Mouse (Mus musculus) ovary, adult 18-20 months (tissue): ENCODE measurements at regions not wholly inside any gene's neighbourhood (a gene's known extent, or its start where the extent isn't known, plus 50 kb on each side); places are given as distances from the start of the nearest gene placed in this dataset.
A peak's percentile ranks its signal among the peaks of the same experiment; 100 is the strongest.

ENCODE experiments used
- DNase-seq: peaks from one replicate; pipeline ENCODE4 v3.0.0; 2022; ENCODE audit warnings: low spot score, mixed read lengths

GRCm38 (mm10) chr1:80030635-80031034 lies 169.7 kb upstream of the Serpine2 start:
- no peak for DNase-seq

- no peak for DNase-seq
These were observed 169.2 kb upstream of the Serpine2 start for GRCm38 (mm10) chr1:80030224-80030623.

DNA sequence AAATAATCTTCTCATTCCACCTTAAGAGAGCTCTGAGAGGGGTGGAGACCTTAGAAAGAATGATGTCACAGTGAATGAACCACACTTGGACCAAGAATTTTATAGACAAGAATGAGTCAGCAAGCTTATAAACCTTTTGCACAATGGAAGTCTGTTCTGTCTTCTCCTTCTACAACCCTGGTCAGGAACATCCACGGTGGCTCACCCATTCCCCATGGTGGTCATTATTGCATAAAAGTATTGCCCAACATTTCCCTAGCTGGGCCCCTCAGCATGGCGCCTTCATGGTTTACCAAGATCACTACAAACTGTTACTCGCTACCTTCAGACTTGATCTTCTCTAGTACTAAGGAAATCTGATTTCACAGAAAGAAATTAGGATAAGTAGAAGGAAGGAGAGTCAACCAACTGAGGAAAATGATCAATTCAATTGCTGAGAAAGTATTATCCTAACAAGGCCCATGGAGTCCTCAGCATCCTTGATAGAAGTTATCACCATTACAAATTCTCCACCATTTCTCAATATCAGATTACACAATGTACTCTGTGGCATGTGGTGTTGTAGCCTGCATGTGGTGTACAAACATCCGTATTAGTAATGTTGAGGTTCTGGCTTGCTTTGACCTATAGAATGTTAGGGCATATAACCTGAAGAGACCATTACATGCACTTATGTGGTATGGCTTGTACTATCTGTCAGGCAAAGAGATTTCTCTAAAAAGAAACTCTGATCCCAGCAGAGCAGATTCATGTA lies 165.1 kb upstream of the Serpine2 start:
- DNase-seq, result no peak

DNA sequence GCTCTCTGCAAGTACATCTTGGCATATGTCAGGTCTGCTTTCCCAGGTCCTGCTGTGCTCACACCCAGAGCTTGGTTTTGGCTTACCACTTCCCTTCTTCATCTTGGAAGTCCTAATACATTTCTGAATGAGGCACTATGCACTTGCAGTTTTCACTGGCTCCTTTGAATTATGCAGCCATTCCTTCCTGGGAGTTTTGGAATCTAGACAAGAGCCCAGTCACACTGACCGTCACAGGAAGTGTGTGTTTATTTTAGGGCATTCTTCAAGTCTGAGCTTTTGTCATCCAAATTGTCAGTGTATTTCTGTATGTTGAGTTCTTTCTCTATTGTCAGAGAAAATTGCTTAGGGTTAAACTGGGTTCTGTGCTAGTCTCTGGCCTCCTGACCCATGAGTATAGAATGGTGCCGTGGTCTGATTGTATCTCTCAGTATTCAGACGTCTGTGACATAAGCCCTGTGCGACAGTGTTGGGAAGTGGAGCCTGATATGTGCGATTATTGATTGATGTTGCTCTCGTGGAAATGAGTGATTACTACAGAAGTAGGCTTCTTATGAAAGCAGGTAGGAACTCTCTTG lies 162.6 kb upstream of the Serpine2 start:
- DNase-seq, result no peak

DNA sequence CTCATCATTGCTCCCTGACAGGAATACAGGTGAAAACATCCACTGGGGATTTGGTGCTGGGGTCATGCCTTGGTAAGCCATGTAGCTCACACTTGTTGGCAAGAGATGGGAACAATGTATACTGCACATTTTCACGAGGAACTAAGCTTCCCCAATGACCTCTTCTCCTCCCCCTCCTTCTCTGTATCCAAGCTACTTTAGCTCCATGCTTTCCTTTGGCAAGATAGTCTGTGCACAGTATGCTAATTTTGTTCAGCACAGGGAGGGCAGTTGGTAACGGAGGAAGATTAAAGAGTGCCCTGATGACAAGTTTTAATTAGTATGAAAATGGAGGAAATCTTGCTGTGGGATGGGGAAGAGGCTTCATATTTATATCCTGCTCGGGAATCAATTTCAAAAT lies 160.9 kb upstream of the Serpine2 start:
- DNase-seq, result no peak

DNA sequence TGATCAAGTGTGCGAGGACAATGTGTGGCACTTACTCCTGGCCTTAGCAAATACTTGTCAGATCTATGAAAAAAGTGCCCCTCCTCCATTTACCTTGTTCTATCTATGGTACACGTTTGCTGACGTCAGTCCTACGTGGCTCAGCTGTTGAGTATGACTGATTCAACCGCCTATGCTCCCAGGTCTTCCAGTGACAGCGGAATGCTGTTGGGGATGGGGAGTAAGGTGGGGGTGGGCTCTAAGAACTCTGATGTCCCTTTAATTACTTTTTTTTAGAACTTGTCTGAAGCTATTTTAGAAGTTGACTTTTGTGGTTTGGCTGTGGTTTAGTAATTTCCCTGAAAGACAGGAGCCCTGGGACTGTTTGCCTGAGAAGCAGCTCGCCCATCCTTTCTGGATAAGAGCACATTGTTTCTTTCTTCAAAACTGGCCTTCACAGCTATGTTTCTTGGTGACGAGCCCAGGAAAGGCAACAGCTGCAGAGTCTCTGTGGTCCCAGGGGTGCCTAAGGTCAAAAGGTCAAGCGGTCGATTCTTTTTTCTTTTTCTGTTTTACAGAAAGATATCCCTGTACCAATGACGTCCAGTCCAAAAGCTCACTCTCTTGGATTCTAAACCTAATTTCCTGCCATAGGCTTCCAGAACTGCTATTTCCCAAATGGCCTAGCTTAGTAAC lies 157.5 kb upstream of the Serpine2 start:
- peak; percentile 41 for DNase-seq

GRCm38 (mm10) chr1:80015474-80015873 lies 154.5 kb upstream of the Serpine2 start:
- DNase-seq, result no peak

- no peak for DNase-seq
These were observed 153.6 kb upstream of the Serpine2 start for GRCm38 (mm10) chr1:80014586-80014985.

DNA sequence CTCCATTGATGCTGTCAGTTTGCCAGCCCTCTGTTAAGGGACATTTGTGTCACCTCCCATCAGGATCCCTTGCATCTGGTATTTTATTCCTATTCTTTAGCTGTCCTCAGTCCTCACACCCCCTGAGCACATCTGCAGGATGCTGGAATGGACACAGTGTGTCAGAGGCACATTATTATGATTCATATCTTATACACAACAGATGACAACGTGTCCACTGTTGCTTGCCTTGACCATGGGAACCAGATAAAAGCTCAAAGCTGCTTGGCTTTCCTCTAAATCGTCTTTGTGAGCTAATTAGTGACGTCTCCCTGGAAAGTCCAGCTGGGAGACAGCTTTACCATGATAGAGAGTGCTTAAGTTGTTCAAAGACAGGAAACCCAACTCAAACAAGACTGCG lies 149.7 kb upstream of the Serpine2 start:
- DNase-seq, result no peak

DNA sequence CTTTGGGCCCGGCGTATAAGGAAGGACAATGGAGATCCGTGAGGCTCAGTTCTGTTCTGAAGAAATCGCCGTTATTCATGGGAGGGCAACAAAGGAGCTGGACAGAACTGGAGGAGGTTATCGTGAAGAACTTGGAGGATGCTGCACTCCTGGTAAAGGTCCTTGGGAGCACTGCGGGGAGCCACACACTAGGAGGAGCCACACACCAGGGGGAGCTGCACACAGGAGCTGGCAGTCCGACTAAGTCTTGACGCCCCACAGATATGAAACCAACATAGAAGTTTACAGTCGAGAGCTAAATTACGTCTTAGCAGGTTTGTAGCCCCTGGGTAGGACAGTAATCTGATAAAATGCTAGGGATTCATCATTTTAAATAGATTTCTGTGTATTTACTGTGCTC lies 138.1 kb upstream of the Serpine2 start:
- DNase-seq, result peak; percentile 58

GRCm38 (mm10) chr1:79997911-79998310 lies 136.9 kb upstream of the Serpine2 start:
- no peak for DNase-seq

DNA sequence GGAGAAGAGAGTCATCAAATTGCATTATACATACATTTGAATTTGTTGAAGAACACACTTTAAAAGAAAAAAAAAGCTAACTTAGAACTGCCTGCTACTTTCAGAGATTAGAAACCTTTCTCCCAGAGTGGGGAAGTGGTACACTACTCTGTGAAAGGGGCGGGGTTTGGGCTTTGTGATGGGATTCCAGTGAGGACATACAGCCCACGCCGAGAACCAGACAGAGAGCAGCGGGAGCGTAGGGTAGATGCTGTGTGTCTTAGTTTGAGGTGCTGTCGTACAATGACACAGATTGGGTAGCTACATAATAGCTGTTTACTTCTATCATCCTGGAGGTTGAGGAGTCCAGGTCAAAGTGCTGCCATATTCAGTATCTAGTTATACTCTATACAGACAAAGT lies 136.5 kb upstream of the Serpine2 start:
- no peak for DNase-seq

- DNase-seq, result no peak
These were observed 123.7 kb upstream of the Serpine2 start for GRCm38 (mm10) chr1:79984721-79985120.

GRCm38 (mm10) chr1:79982678-79983280 lies 121.8 kb upstream of the Serpine2 start:
- no peak for DNase-seq

- DNase-seq, result no peak
These were observed 118.9 kb upstream of the Serpine2 start for GRCm38 (mm10) chr1:79979863-79980262.

GRCm38 (mm10) chr1:79978156-79978555 lies 117.2 kb upstream of the Serpine2 start:
- no peak for DNase-seq

DNA sequence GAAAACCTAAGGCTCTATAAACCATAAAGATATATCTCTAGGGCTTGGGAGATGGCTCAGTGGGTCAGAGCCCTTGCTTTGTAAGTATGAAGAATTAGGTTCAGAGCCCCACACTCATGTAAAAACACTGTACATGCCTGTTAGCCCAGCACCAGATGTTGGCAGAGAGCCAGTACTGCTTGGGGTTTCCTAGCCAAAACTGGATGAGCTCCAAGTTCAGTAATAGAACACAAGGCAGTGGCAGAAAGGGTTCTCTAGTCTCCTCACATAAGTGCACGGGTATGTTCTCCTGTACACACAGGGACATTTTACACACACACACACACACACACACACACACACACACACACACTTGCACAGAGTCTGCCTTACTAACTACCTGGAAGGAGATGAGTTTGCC lies 95.1 kb upstream of the Serpine2 start:
- DNase-seq, result no peak

DNA sequence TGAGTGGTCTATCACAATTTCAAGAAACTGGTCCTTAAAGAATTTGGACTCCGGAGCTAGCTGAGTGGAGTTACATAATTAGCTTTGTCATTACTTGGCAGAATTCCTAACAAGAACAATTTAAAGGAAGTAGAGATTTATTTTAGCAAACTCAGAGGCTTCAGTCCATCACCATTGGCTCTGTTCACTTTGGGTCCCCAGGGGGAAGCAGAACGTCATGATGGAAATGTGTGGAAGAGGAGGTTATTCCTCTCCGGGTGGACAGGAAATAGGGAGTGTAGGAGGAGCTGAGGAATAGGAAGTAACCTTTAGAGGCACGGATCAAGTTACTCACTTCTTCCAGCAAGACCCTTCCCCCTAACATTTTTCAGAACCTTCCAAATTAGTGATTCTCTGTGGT lies 83.3 kb upstream of the Serpine2 start:
- DNase-seq, result no peak

- no peak for DNase-seq
These were observed 71.5 kb upstream of the Serpine2 start for GRCm38 (mm10) chr1:79932435-79932834.

- no peak for DNase-seq
These were observed 66.8 kb upstream of the Serpine2 start for GRCm38 (mm10) chr1:79927740-79928139.

DNA sequence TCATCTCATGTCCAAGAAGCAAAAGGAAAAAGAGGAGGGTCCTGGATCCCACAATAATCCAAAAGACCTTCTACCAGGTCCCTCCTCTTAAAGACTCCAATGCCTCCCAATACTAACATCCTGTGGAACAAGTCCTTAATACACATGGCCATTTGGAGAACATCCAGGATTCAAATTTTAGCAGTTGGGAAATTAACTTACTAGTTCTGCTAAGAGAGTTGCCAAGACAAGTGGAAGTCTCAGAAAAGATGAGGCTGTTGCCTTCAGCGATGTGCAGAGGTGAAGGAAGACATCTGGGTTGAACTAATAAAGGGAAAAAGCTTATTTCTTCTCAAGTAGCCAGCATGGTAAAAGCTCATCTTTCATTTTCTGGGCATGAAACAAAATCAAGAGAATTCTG lies 64.8 kb upstream of the Serpine2 start:
- no peak for DNase-seq

GRCm38 (mm10) chr1:79921890-79922289 lies 60.9 kb upstream of the Serpine2 start:
- no peak for DNase-seq

DNA sequence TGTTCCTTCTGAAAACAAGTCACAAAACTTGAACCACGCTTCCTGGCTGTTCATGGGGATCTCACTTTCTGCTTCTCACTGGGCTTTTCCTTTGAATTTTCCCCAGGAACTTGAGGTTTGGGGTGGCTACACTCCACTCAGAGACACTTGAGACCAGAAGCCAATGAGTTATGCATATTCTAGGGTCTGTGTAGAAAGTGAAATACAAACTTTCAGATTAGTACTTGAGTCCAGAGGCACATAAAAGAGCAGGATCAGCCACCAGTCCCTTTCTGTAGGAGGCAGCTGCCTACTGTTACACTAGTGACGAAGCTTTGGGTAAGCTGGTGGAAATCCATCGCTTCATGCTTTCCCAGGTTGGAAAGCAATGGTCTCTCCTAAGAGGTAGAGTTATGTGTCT lies 60.4 kb upstream of the Serpine2 start:
- DNase-seq, result no peak
